Mouse (Mus musculus): ENCODE data around the gene Fhad1. TPM values are rescaled to one million over a fixed set of nuclear protein-coding genes. Genes with fewer than 3 reads are reported as not detected.

Fhad1 gene
- polyA plus RNA-seq, 3 experiments from 2014 or later, result 2.2 to 2.6 TPM; not detected in 1

DNA sequence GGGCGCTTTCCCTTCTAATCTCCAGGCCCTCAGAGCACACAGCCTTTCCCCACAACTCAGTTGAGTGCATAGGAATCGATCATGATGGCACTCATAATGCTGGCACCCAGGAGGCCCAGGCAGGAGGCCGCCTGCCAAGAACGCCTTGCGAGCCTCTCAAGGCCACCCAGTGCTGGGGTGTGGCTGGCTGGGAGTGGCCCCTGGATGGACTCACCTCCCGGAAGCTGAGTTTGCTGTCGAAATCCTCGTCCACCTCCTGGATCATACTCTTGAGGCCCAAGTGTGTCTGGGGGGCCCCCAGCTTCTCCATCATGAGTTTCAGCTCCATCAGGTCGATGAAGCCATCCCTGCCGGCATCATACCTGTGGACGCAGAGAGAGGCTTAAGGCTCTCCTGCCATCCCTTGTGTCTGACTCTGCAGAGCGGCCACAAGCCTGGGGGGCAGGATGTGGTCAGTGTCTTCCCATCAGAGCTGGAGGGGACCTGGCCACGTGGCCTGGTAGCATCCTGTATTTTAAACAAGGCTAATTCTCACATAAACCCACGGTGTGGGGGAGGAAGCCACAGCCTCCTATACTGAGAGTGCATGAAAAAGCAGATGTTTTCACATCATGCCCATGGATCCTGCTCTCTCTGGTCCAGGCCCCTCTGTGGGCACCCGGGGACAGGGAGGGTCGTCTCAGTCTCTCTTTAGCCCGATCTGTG is 153.1 kb downstream of the Fhad1 start:
- peak; percentile 82 for ATAC-seq

DNA sequence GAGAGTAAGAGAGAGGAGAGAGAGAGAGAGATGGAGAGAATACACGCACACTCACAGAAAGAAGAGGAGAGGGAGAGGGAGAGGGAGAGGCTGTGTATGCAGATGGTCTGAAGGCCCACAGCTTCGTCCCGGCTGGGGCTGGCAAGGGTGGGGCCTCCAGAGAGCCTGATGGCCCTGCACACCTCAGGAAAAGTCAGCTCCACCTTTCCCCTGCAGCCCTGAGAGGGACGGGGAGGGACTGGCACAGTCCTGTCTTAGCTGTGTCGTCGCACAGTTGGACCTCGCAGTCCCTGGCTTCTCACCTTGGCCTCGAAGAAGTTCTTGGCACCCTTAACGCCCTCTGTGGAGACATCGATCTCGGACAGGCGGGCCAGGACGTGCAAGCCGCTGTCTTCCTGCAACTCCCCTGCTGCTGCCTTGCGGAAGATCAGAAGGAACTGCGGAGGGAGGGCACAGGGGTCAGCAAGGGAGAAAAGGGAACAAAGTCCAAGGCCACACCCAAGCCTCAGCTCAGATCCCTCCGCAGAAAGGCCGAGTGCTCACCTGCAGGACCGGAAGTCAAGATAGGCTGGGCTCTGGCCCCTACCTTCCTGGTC is 154.5 kb downstream of the Fhad1 start:
- no peak for ATAC-seq

DNA sequence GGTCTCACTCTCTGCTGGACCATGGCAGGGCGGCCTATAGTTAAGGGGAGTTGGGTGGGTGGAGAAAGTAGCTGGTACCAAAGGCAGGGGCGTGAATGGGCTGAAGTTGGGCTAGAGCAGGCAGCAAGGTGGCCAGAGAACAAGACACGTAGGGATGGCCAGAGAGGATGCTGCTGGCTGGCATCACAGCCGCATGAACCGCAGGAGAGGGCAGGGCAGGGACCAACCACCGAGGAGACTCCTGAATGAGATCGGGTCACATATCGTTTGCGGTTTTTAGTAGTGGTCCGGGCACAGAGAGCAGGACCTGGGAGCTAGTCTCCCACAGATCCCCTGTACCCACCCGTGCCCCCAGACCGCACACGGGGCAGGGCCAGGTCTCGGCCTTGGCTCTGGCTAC is 155.5 kb downstream of the Fhad1 start:
- no peak for ATAC-seq

DNA sequence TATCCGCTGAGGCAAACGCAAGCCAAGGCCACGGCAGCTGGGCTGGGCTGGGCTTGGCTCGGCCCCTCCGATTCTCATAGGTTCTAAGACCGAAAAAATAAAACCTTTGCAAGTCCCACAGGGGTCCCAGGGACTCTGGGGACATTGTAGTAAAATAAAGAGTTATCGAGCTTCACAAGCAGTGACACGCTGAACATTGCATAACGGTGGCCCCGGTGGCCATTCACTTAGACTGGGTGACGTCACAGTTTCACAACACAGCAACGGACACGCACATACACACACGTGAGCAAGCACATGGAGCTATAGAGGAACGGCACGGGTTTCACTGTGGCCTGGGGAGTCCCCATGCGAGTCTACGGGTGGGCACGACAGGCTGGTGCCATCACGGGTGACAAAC is 156.4 kb downstream of the Fhad1 start:
- no peak for ATAC-seq

DNA sequence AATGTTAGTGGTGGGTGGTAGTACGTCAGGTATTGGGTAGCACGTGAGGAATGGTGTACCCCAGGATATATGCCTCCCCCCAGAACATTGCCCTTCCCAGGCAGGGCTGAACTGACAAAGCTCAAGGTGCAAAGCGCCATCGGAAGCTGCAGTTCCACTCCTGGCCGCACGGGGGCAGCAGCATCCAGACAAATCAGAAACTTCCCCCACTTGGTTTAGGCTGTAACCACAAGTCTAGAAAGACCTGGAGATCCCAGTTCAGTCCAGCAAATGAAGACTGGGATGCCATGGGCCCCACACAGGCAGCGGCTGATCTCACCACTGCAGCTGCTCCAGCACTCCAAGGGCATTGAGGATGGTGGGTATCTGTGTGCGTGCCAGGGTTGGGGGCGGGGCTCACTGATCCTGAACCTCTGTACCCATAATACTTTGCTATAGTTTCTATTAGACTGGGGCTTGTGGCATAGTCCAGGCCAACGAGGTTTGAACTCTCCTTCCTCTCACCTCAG is 157.4 kb downstream of the Fhad1 start:
- ATAC-seq, result peak; percentile 38

DNA sequence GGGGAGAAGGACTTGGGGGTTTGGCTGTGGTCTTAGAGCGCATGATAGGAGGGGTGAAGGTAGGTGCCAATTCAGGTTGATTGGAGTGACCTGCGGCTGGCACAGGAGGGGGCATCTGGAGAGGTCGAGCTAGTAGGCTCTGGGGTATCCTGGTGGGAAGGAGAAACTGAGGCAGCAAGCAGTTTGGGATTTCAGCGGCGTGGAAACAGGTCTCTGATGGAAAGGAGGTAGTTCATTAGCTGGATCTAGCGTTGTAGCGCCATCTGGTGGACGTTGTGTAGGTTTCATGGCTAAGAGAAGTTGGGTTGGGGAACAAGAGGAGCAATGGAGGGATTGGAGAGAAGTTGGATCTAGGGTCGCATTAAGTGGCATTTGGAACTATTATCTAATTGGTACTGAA is 161.4 kb downstream of the Fhad1 start:
- ATAC-seq, result no peak

DNA sequence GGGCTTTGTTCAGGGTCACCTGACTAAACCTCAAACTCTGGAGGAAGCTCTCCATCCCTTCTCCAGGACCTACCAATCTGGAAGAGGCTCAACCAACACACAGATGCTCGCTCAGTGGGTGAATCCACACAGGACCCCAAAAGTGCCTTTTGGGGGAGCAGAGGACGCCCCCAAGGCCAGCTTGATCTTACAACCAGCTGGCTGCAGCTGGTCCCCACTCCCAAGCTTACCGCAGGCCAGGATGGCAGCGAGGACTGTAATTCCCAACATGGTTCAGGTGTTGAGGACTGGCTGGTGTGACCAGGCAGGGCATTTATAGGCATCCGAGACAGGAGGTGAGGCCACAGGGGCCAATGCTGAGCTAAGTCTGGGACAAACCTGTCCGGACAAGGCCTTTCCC is 168.9 kb downstream of the Fhad1 start, which contains the start of gene Ctrc:
Gene Ctrc, minus strand, starts transcription at position 361 of the 400 bp plus-strand sequence.
- no peak for ATAC-seq

Other genes with a start within 250 kb of the Fhad1 start
- gene Dnajc16, start 224.2 kb downstream of the Fhad1 start, polyA plus RNA-seq (2017; shearing (Covaris generic)), result 1 to 10 TPM; 3.0 to 3.7 (median 3.6) TPM
- gene Casp9, start 221.5 kb downstream of the Fhad1 start, polyA plus RNA-seq (2017; shearing (Covaris generic)), result 10 to 100 TPM in 1 of 3 experiments, 1 to 10 TPM in 2; 6.9 to 10.9 (median 6.9) TPM
- not detected for gene Cela2a, start 188.9 kb downstream of the Fhad1 start, polyA plus RNA-seq (2017; shearing (Covaris generic))
- not detected for gene Ctrc, start 168.7 kb downstream of the Fhad1 start, polyA plus RNA-seq (2017; shearing (Covaris generic))
- gene Efhd2, start 140.2 kb downstream of the Fhad1 start, polyA plus RNA-seq (2017; shearing (Covaris generic)), result 10 to 100 TPM; 26.9 to 64.6 (median 28.4) TPM
- 1 to 10 TPM in 1 of 3 experiments, under 1 TPM in 2; 0.17 to 1.4 (median 0.50) TPM for gene Tmem51, start 69.2 kb upstream of the Fhad1 start, polyA plus RNA-seq (2017; shearing (Covaris generic))
- not detected for gene Kazn, start 224.3 kb upstream of the Fhad1 start, polyA plus RNA-seq (2017; shearing (Covaris generic))